Mouse (Mus musculus) ZHBTc4 (cell line): ENCODE measurements at regions not wholly inside any gene's neighbourhood (a gene's known extent, or its start where the extent isn't known, plus 50 kb on each side); places are given as distances from the start of the nearest gene placed in this dataset.

ENCODE experiments used
- DNase-seq: peaks from one replicate; pipeline ENCODE4 v3.0.0-alpha.2; 2011; ENCODE audit warnings: low read depth, low spot score

DNA sequence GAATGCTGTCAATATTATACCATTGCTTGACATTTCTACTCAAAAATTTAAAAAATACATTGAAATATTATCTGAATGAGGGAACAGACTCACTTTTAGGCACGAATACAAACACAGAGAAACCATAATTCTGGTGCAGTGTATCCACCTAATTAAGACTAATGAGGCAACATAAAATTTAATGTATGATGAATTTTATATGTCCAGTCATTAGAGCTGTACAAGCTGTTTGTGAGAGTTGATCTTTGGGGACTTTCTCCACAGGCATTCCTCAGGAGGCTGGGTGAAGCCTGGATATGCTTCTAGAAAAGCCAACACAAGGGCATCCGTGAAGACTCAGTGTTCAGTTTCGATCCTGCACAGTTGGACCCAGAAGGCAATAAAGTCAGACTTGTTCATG, 394.6 kb upstream of the Zeb2 start:
- DNase-seq, result no peak

DNA sequence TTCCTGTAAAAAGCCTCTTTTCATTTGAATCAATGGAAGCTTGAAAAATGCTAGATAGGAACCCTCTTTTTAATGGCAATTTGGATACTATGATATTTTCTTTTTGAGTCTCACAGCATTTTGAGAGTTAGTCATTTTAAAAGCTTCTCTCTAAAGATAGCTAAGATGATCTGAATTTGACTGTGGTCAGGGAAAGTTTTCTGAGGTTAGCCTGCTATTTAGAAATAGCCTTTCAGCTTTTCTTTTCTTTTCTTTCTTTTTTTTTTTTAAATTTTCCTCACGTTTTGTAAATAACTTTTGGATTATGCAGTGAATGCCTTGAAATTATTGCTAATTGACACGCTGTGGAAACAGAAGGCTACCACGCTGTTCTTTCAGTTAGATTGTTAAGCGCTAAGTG, 387.3 kb upstream of the Zeb2 start:
- no peak for DNase-seq

DNA sequence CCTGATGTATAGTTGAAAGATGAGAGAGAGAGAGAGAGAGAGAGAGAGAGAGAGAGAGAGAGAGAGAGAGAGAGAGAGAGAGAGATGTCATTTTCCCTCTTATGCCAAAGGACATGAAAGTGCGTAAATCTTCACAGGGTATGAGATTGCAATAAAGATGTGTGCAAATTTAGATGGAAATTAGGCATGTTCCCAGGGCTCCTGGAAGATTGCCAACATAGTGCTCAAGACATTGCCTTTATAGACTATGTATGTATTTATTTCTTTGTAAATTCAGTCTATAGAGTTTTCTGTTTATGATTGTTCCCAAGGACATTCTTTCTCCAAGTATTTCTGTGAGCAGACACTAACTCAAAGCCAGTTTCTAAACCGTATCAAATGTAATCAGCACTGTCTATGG, 376.5 kb upstream of the Zeb2 start:
- no peak for DNase-seq

DNA sequence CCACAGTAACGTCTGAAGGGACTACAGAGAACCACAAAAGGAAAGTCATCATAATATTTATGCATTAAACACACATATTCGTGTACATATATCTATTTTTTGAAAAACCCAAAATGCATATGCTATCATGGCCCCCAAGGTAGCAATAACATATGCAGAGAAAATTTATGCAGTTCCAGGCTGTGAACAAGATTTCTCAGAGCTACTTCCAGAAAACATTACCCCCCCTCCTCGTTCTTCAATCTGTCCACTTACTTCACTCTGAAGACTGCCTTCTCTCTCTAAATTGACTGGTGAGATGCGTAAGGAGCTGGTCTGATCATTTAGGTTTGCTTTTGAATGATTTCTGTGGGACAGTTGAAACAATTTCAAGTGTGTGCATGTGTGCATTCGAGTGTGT, 369.3 kb upstream of the Zeb2 start:
- no peak for DNase-seq

DNA sequence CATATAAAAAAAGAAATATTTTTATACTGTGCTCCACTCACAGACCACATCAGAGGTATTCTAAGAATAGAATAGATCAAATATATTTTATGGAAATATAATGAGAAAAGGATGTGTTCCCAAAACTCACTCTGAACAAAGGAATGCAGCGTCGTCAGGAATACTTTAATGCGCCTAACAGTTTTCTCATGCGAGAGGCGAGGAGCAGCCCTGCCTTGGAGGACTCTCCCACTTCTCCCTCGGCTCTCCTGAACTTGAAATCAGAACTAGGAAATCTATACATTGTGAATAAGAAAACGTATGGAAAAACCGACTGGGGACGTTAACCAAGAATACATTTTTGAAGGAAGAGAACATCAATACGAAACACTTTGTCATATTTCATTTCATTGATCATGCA, 368.3 kb upstream of the Zeb2 start:
- DNase-seq, result no peak

DNA sequence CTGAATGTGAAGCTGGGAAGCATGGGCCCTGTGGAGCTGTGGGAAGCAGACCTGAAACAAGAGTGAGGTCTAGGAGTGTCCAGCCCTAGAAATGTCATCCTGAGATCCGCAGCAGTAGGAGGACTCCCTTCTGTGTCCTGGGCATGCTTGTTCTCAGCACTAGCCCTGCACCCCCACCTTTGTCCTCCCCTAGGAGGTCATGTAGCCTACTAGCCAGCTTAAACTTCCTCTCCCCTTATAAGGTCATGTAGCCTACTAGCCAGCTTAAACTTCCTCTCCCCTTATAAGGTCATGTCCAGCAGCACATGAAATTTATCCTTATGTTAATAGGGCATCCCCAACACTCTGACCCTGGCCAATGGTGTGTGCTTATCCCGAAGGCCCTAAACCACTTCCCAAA, 363.5 kb upstream of the Zeb2 start:
- DNase-seq, result no peak

DNA sequence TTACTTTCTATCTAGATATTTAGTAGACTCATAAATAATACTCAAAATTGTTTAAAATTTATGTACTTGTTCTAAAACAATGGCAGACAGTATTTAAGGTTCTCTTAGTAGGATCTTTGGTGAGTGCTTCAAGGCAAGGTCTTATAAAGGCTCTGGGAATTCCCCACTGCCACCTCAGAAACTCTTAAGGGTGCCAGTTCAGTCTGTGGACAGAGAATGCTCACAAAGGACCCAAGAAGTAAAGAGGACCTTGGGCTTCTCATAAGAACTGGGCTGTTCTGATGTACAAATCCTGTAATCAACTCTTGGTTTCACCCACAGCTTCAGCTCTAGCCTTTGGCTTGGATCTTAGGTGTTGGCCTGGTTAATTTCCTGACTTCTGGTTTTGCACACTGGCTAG, 358.8 kb upstream of the Zeb2 start:
- no peak for DNase-seq

DNA sequence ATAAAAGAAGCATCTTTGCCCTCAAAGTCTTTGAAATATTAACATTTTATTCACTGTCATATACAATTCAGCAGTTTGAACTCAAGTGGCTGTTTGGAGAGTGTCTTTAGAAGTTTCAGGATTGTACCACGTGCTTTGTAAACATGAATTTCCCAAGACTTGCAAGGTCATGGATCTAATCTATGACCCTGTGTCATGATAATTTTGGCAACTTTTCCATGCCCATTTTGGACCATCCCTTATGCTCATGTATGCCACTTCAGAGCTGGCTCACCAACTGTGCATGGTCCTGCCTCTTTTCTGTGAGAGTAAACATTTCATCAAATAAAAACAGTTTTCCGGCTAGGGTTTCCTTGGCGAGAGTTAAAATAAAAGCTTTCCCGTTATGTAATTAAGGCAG, 347.1 kb upstream of the Zeb2 start:
- DNase-seq, result no peak

DNA sequence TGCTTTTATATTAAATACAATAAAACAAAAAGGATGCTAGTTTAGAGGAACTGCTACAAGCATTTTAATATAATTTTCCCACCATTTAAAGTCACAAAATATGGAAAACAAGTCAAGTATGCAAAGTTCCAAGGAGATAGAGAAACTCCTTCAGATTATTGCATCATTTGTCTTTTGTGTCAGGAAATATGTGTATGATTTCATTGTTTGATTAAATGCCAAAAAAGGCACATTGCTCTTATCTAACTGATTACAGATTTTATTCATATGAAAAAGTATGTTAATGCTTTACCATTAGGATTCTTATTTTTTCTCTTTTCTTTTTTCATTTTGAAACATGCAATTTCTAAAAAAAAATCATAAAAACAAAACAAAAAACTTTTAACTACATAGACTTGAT, 342.2 kb upstream of the Zeb2 start:
- DNase-seq, result no peak

DNA sequence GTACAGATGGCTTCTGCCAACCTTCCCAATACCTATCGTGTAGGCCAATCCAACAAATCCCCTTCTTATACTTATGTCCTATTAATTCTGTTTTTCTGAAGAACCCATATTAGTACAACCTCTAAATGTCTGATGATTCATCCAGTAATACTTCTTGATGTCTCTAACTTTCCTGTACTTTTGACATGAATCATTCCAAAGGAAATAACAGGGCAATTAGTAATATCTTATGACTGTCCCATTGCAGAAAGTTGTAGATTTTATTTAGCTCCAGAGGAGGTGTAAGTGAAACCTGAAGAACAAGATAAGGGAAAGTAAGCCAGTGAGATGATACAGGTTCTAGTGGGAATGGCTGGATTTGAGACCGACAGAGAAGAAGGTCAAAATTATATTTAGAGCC, 337.6 kb upstream of the Zeb2 start:
- no peak for DNase-seq

DNA sequence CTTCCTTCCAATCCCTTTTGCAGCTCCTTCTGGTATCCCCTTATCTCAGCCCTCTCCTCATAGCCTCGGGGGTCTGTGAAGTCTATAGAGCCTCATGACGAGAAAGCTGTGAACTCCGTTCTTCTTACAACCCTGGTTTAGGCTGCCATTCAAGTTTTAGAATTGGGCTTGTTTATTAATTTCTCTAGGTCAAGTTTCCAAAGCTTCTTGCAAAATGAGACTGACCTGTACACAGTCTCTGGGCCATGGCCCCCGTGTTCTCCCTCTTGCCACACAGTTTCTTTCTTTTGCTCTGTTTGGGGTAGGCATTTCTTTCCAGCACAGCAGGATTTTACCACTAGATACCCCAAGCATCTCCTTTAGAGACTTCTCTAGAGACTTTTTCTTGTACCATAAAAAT, 322.0 kb upstream of the Zeb2 start:
- no peak for DNase-seq

DNA sequence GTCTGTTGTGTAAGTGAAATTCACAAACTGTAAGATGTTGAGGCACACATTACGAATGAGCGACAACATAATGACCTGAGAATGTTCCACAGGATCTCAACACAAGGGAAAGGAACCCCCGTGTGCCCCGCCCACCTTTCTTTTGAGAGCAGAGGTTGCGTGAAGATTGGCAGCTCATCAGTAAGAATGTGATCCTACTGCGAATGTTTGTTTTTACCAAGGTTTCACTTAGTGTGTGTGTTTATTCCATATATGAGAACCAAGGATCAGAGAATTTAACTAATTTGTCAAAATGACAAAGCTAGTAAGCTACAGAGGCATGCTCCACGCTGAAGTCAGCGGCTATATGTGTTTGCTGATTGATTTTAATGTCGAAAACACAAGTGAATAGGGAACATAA, 321.5 kb upstream of the Zeb2 start:
- no peak for DNase-seq

DNA sequence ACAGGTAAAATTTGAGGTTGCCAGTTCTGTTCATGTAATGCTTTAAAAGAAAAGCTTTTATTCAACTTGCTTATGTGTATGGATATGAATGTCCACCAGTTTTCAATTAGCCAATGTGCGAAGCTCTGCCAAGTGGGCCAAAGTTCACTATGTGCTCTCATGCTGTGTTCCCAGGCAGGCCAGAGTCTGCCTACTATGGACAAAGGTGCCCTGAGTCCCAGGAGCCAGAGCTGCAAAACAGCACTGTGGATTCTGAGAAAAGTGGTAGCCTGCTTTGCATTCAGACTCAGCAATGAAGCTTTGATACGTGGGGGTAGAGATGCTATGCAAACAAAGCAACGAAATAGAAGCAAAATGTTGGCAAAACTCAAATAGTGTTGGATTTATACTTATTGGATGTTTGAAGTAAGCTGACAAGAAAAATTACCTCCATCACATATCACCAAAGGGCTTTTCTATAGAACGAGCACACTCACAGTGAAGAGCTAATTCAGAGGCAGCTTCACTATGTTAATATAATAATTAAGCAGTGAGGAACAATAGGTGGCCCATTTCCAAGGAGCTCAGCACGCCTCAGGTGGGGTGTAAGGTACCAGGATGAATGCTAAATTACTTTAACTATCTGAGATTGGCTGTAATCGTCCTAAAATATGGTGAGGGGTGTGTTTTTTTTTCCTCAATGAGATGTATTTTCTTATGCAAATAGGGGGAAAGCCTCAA, 318.2 kb upstream of the Zeb2 start:
- DNase-seq, result no peak

DNA sequence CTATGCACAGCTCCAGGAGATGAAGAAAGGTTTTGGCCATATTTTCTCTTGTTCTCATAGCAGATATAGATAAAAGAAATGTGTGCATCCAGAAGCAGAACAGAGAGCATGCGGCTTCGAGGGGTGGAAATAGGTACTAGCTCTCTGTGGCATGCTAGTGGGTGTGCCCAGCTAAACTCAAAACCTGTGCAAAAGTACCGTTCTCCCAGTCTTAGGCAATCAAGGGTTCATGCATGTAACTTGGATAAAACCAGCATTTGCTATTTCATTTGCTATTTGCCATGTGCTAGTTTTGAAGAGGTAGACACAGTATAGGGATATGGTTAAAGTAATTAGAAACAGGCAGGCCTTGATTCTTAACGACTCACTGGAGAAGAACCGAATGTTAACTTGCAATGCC, 317.6 kb upstream of the Zeb2 start:
- DNase-seq, result no peak

DNA sequence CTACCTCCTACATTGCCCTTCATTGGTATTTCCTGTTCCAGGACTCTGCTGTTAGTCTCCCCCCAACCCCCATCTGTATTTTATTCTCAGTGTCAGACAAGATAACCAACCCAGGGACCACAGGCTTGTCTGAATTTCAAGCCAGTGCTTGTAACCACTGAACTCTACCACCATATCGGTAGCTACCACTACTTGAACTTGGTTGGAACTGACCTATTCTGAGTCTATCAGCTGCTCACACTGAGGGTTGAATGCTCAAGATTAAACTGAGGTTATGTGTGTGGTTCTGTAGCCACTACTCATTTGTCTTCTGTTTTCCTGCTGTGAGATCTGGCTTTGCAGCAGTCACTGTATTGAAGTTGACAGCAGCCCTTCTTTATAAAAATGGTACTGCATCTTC, 317.0 kb upstream of the Zeb2 start:
- no peak for DNase-seq

DNA sequence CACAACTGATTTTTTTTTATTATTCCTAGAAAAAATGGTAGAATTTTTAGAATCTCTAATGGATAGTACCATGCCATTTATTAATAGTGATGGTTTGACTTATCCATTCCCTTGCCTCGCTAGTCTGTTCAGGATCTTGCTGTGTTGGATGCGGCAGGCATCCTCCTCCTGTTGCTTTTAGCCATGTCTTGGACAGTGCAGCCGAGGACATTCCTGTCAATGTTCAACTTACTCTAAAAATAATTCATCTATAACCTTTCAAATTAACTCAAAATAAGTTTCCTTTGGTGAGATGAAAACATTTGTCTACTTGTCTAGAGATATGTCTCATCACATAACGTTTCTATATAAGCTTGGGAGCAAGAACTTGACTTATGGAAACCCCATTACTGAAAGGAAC, 314.2 kb upstream of the Zeb2 start:
- no peak for DNase-seq

DNA sequence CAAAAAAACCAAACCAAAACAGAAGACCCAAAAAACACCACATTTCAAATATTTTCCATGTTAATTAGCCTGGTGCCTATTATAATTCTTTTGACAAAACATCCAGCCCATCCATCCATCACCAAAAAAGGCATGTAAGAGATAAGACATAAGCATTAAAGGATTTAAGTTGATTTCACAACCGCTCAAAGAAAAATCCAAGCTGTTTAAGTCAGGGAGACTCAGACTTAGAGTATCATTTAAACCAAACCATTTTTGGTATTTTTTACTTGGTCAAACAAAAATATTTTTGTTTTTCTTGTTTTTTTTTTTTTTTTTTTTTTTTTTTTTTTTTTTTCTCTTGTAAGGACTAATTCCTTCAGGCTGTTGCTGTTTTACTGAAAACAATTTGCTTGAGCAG, 304.6 kb upstream of the Zeb2 start:
- no peak for DNase-seq

DNA sequence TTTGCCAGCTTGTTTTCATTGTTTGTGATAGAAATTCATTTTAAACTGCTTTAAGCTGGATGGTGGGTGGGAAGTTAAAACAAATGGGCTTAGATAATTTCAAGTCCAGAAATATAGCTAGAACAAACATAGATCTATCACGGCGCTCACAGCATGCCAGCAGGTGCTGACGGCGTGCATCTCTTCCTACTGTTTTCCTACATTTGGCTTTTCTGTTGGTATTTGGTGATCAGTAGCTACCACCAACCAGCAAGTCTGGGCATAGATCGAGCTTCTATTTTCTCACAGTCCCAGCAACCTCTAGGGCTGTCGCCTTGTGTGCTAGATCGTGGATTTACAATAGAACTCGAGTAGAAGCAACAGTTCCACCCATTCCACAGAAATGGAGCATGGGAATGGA, 290.9 kb upstream of the Zeb2 start:
- no peak for DNase-seq

DNA sequence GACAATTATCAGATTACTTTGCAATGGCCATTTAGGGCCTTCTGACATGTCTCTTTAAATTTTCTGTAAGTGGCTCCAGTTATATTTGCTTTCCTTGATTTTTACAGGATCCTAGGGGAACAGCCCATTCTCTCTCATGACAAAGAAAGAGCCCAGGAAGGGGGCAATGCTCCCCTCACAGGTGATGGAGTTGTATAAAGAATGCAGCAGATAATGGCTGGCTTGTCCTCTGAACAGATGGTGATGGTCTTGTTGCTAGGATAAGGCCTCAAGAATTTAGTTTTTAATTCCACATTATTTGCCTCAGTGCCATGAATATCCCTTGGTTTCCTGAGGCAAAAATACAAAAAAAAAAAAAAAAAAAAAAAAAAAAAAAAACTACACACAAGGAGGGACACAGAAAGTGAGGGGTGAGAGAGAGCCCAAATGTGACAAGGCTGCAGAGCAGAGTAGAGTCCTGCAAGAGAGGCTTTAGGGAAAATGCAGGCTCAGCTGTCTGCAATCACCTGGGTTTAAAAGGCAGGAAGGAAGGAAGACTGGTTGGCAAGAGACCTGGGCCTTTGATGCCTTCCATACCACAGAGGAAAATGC, 272.8 kb upstream of the Zeb2 start:
- no peak for DNase-seq

DNA sequence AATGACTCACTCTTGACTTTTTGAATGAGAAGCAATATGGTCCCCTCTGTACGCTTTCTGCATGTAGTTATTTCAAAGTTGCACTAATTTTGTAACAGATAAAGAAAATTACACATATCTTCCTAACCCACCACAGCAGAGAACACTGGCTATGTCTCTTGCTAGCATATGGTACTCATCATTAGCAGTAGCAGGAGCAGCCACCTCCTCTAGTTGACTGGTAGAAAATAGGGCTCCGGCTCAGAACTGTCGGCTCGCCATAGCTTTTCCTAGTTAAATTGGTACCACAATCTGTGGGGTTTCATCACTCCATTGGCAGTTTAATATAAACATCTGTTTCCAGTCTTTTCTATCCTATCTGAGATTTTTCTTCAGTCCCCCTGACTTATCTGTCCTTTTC, 254.1 kb upstream of the Zeb2 start:
- no peak for DNase-seq

DNA sequence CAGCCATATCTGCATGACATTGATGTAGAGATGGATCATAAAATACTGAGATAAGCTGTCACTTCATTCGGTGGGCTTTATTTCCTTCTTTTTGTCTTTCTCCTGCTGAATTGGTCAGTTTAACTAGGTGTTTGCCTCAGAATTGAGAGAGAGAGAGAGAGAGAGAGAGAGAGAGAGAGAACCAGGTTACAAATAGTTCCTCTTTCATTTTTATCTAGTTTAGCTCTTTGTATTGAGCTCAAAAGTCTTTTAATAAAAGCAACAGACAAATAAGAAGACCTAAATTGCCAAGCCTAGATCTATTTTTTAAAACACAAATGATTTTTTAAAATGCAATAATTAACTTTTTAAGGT, 253.4 kb upstream of the Zeb2 start:
- no peak for DNase-seq

DNA sequence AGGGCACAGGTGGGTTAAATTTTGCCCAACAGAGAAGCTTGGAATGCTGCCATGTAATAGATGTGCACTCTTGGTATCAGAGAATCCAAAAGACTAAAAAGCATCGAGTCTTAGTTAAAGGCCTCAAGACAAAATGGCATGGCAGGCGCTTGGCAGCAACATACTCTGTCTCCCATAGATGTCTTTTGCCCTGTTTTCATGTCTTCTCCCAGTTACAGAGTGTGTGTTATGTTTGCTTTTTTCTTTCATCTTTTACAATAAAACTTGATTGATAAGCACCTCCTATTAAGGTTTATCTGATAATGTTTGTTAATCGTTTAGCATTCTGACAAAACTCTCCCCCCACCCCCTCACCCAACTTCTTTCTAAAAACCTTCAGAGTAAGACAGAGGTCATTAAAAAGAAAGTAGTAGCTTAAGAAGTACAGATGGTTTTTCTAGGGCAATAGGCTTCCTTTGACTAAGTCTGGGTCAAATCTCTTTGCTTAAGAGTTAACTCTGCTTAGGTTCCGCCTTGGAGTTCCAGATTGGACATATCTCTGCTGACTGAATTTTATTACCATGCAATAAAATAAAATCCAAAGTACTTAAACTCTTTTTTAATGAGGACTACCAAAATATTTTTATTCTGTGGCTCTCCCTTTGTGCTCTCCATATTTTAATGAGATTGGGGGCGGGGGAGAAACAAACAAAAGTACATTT, 252.9 kb upstream of the Zeb2 start:
- no peak for DNase-seq

DNA sequence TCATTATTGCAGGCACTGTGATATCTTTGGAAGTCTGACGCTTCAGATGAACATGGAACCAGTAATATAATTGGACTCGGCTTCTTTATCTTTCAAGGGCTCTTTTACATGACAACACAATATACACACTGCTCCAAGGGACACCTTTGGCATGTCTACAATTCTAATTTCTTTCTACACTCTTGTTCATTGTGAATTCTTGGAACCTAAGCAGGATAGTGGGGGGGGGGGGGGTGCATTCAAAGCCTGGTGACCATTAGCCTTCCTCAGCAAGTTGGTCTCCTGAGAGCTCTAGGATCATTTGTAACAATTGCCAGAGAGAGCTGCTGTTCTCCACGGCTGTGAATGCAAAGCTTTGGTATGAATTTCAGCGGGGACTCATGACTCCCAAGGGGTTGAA, 252.2 kb upstream of the Zeb2 start:
- no peak for DNase-seq
